Mouse (Mus musculus) MEL (cell line): ENCODE results near the gene Atg2a. TPM values are rescaled to one million over a fixed set of nuclear protein-coding genes. Genes with fewer than 3 reads are reported as not detected.

ENCODE experiments used
- DNase-seq: peaks from one replicate; pipeline ENCODE4 v3.0.0; 2011; ENCODE audit warnings: low read depth, low spot score
- H3K27ac ChIP-seq: 2 replicates; pipeline ENCODE4 v1.5.1; 2012; ENCODE audit warnings: low read depth, mild to moderate bottlenecking, control low read depth, low read length, moderate library complexity; ENCODE audit not compliant: control insufficient read depth
- H3K27me3 ChIP-seq, 2 experiments: fragments of 150-350 bp in 1 of 2; sonication (generic) in 1 of 2; 2 replicates each; pipeline ENCODE4 v1.6.1; 2012; ENCODE audit warnings: low read length in 2 of 2, mild to moderate bottlenecking in 2 of 2, improper control_type of control experiment in 1 of 2, moderate library complexity in 1 of 2; ENCODE audit not compliant: insufficient read depth in 2 of 2, control insufficient read depth in 1 of 2
- H3K36me3 ChIP-seq, 2 experiments: 2 replicates each; pipeline ENCODE4 v1.6.1; 2012 to 2014; ENCODE audit warnings: low read length in 2 of 2, improper control_type of control experiment in 1 of 2, inconsistent platforms in 1 of 2, mild to moderate bottlenecking in 1 of 2; ENCODE audit not compliant: insufficient read depth in 2 of 2, control insufficient read depth in 1 of 2
- H3K4me1 ChIP-seq, 2 experiments: fragments of 150-350 bp in 1 of 2; sonication (generic) in 1 of 2; 2 replicates each; pipeline ENCODE4 v1.6.1; 2012; ENCODE audit warnings: low read length in 2 of 2, improper control_type of control experiment in 1 of 2, mild to moderate bottlenecking in 1 of 2; ENCODE audit not compliant: insufficient read depth in 2 of 2, control insufficient read depth in 1 of 2
- H3K4me3 ChIP-seq, 2 experiments: fragments of 150-350 bp in 1 of 2; sonication (generic) in 1 of 2; 2 replicates each; pipeline ENCODE4 v1.5.1; 2012; ENCODE audit warnings: low read depth in 2 of 2, low read length in 2 of 2, mild to moderate bottlenecking in 2 of 2, moderate library complexity in 2 of 2, control low read depth in 1 of 2, improper control_type of control experiment in 1 of 2; ENCODE audit not compliant: control insufficient read depth in 1 of 2, insufficient read depth in 1 of 2
- H3K79me2 ChIP-seq: 2 replicates; pipeline ENCODE4 v1.6.1; 2012; ENCODE audit warnings: mild to moderate bottlenecking, low read length, moderate library complexity; ENCODE audit not compliant: control insufficient read depth, poor library complexity, insufficient read depth
- H3K9ac ChIP-seq: 2 replicates; pipeline ENCODE4 v1.6.1; 2012; ENCODE audit warnings: low read depth, mild to moderate bottlenecking, control low read depth, low read length, moderate library complexity; ENCODE audit not compliant: control insufficient read depth, poor library complexity, severe bottlenecking
- H3K9me3 ChIP-seq: fragments of 150-350 bp; sonication (generic); replicated peaks from 2 replicates; pipeline ENCODE4 v1.6.1; 2012; ENCODE audit warnings: mild to moderate bottlenecking, low read length, improper control_type of control experiment, moderate library complexity; ENCODE audit not compliant: insufficient read depth
- BHLHE40 ChIP-seq: IDR thresholded peaks from 2 replicates; pipeline ENCODE4 v1.6.1; 2012; ENCODE audit warnings: low read depth, mild to moderate bottlenecking, inconsistent platforms, low read length, improper control_type of control experiment, borderline replicate concordance
- CHD2 ChIP-seq: IDR thresholded peaks from 2 replicates; pipeline ENCODE4 v1.6.1; 2011; ENCODE audit warnings: low read length, improper control_type of control experiment
- CTCF ChIP-seq, 3 experiments: IDR thresholded peaks in 2 of 3; conservative IDR thresholded peaks in 1 of 3; 2 replicates each; pipeline ENCODE4 v1.5.1; 2011 to 2012; ENCODE audit warnings: low read length in 3 of 3, low read depth in 2 of 3, mild to moderate bottlenecking in 2 of 3, improper control_type of control experiment in 1 of 3, inconsistent platforms in 1 of 3, mixed read lengths in 1 of 3, moderate library complexity in 1 of 3; ENCODE audit not compliant: control insufficient read depth in 1 of 3, insufficient read depth in 1 of 3, poor library complexity in 1 of 3, severe bottlenecking in 1 of 3
- MAZ ChIP-seq: IDR thresholded peaks from 2 replicates; pipeline ENCODE4 v1.6.1; 2012; ENCODE audit warnings: low read depth, mild to moderate bottlenecking, inconsistent platforms, low read length, improper control_type of control experiment
- MEF2A ChIP-seq: IDR thresholded peaks from 2 replicates; pipeline ENCODE4 v1.6.1; 2014; ENCODE audit warnings: low read depth, mild to moderate bottlenecking, inconsistent platforms, low read length, improper control_type of control experiment; ENCODE audit not compliant: poor library complexity, insufficient replicate concordance, severe bottlenecking; ENCODE audit errors: extremely low read depth
- MYB ChIP-seq: IDR thresholded peaks from 2 replicates; pipeline ENCODE4 v1.6.1; 2011; ENCODE audit warnings: mild to moderate bottlenecking, low read depth, low read length, improper control_type of control experiment
- POLR2A ChIP-seq, 2 experiments: IDR thresholded peaks; 2 replicates each; pipeline ENCODE4 v1.6.1; 2011 to 2012; ENCODE audit warnings: low read length in 2 of 2, mild to moderate bottlenecking in 2 of 2, control low read depth in 1 of 2, improper control_type of control experiment in 1 of 2, low read depth in 1 of 2, moderate library complexity in 1 of 2; ENCODE audit not compliant: control insufficient read depth in 1 of 2, insufficient read depth in 1 of 2, poor library complexity in 1 of 2
- POLR2AphosphoS5 ChIP-seq: IDR thresholded peaks from 2 replicates; pipeline ENCODE4 v1.6.1; 2012; ENCODE audit warnings: low read depth, borderline replicate concordance, mild to moderate bottlenecking, inconsistent platforms, low read length, moderate library complexity, mixed read lengths
- RAD21 ChIP-seq: IDR thresholded peaks from 2 replicates; pipeline ENCODE4 v1.6.1; 2011; ENCODE audit warnings: mild to moderate bottlenecking, low read depth, low read length, improper control_type of control experiment
- SMC3 ChIP-seq: IDR thresholded peaks from 2 replicates; pipeline ENCODE4 v1.6.1; 2011; ENCODE audit warnings: low read depth, low read length, improper control_type of control experiment
- UBTF ChIP-seq: IDR thresholded peaks from 2 replicates; pipeline ENCODE4 v1.6.1; 2012; ENCODE audit warnings: low read depth, mild to moderate bottlenecking, inconsistent platforms, low read length, improper control_type of control experiment, moderate library complexity, borderline replicate concordance; ENCODE audit not compliant: insufficient read depth
- USF2 ChIP-seq, 2 experiments: IDR thresholded peaks; 2 replicates each; pipeline ENCODE4 v1.6.1; 2011 to 2012; ENCODE audit warnings: improper control_type of control experiment in 2 of 2, low read length in 2 of 2, borderline replicate concordance in 1 of 2, inconsistent platforms in 1 of 2, low read depth in 1 of 2, mild to moderate bottlenecking in 1 of 2; ENCODE audit not compliant: insufficient read depth in 1 of 2
- ZNF384 ChIP-seq: IDR thresholded peaks from 2 replicates; pipeline ENCODE4 v1.6.1; 2012; ENCODE audit warnings: low read depth, mild to moderate bottlenecking, inconsistent platforms, low read length, improper control_type of control experiment
- polyA plus RNA-seq, 2 experiments: library from polyadenylated mRNA; stranded (reverse) in 1 of 2; unstranded in 1 of 2; fragments of >175 nt in 1 of 2; fragments of >200 nt in 1 of 2; gene quantifications; 2 replicates each; pipeline versions ENCODE4 v1.2.1 to v1.2.4; 2012; ENCODE audit warnings: low replicate concordance in 2 of 2, low read depth in 1 of 2; ENCODE audit not compliant: insufficient read length in 2 of 2, insufficient read depth in 1 of 2, missing spikeins in 1 of 2
- total RNA-seq: library from RNA; depleted of rRNA; stranded (reverse); fragments of 300-350 nt; gene quantifications from 2 replicates; pipeline ENCODE4 v1.2.3, GENCODE M21; 2012

Gene Atg2a
- total and polyA plus RNA-seq, 3 experiments, result 7.9 to 21.7 TPM; not detected in 1

DNA sequence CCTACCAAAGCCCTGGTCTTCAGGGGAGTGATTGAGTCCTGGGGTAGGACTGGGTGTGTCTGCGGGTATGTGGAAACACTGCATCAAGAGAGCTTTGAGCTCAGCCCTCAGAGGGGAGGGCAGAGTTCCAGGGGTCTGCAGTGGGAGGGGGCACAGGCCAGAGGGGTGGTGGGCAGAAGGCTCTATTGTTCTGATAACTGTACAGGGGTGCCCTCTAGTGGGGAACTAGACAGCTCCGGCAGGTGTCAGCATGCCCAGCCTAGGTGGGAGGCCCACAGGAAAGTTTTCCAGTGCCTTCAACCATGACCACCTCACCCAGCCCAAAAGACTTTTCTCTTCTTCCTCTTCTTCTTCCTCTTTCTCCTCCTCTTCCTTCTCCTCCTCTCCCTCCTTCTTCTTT lies 19.0 kb downstream of the Atg2a start (continued):
- TF ChIP-seq USF2 (IDR thresholded peaks at IDR 0.05; ENCODE audit: borderline replicate concordance in 1 of 2, insufficient read depth in 1 of 2, low read depth in 1 of 2, low read length in 2 of 2) (no peak), ZNF384 (no peak), UBTF (no peak), POLR2AphosphoS5 (no peak)
- TF ChIP-seq, all 39 proteins: peak for 4

DNA sequence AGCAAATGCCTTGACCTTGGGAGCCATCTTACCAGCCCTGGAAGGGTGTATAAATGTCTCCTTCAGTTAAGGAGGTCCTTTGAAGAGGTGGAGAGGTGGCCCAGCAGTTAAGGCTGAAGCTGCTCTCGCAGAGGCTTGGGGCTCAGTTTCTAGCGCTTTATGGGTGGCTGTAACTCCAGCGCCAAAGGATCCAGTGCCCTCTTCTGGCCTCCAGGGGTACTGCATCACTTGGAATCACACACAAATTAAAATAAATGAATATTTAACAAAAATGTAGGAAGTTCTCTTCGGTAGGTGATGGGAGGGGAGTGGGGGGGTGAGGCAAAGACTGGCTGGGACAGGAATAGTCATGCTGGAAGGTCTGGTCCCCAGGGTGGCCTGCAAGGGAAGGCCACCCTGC lies 19.5 kb downstream of the Atg2a start:
- DNase-seq, result peak; percentile 41
- no peaks in the 10 kb centered on the region for H3K9me3 ChIP-seq
- H3K4me3 ChIP-seq, result no peak overlapping the region
- H3K36me3 ChIP-seq, result peaks cover 0 to 2% of the 10 kb centered on the region in 2 experiments; a peak in 1 of 4 replicates
- H3K27me3 ChIP-seq, result no peaks in the 10 kb centered on the region
- no peaks in the 10 kb centered on the region for H3K79me2 ChIP-seq
- peak; percentile 48 for TF ChIP-seq SMC3
- no peak for TF ChIP-seq BHLHE40
- TF ChIP-seq MEF2A, result no peak
- TF ChIP-seq CHD2, result no peak
- no peak for TF ChIP-seq MYB
- TF ChIP-seq RAD21, result peak; percentile 41
- TF ChIP-seq CTCF (IDR thresholded peaks at IDR 0.05 in 2 of 3, conservative IDR thresholded peaks at IDR 0.05 in 1 of 3; ENCODE audit: control insufficient read depth in 1 of 3, insufficient read depth in 1 of 3, low read depth in 2 of 3, low read length in 3 of 3, poor library complexity in 1 of 3, severe bottlenecking in 1 of 3), result peak; percentile 50 to 58 (median 57)
- TF ChIP-seq, all 39 proteins: peak for 3
- no peaks in the 10 kb centered on the region for H3K4me1 ChIP-seq
- no peak overlapping the region for H3K27ac ChIP-seq
- no peak overlapping the region for H3K9ac ChIP-seq

DNA sequence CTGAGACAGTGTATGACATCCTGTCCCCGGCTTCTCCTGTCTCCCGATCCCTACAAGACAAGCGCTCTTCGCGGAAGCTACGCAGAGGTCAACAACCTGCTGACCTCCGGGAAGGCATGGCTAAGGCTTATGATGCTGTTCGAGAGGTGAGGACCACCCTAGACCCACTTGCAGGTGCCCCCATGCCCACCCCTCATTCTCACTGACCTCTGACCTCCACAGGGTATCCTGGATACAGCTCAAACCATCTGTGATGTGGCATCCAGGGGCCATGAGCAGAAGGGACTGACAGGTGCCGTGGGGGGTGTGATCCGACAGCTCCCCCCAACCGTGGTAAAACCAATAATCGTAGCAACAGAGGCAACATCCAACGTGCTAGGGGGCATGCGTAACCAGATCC lies 19.9 kb downstream of the Atg2a start:
- no peak overlapping the region for H3K27ac ChIP-seq
- no peak for TF ChIP-seq SMC3
- TF ChIP-seq MAZ, result no peak
- no peak for TF ChIP-seq POLR2A (IDR thresholded peaks at IDR 0.05; ENCODE audit: control insufficient read depth in 1 of 2, insufficient read depth in 1 of 2, low read depth in 1 of 2, low read length in 2 of 2, poor library complexity in 1 of 2)
- TF ChIP-seq RAD21, result no peak
- TF ChIP-seq CTCF (IDR thresholded peaks at IDR 0.05 in 2 of 3, conservative IDR thresholded peaks at IDR 0.05 in 1 of 3; ENCODE audit: control insufficient read depth in 1 of 3, insufficient read depth in 1 of 3, low read depth in 2 of 3, low read length in 3 of 3, poor library complexity in 1 of 3, severe bottlenecking in 1 of 3), result no peak; a peak in 1 of 6 replicates
- no peak for TF ChIP-seq USF2 (IDR thresholded peaks at IDR 0.05; ENCODE audit: borderline replicate concordance in 1 of 2, insufficient read depth in 1 of 2, low read depth in 1 of 2, low read length in 2 of 2)
- H3K9me3 ChIP-seq, result no peaks in the 10 kb centered on the region
- H3K27me3 ChIP-seq, result no peaks in the 10 kb centered on the region
- H3K4me3 ChIP-seq, result no peak overlapping the region
- no peak for DNase-seq
- H3K4me1 ChIP-seq, result no peaks in the 10 kb centered on the region
- peaks cover 0 to 2% of the 10 kb centered on the region in 2 experiments; a peak in 1 of 4 replicates for H3K36me3 ChIP-seq
- H3K79me2 ChIP-seq, result no peaks in the 10 kb centered on the region
- no peak overlapping the region for H3K9ac ChIP-seq
